Mouse (Mus musculus): ENCODE data around the gene Cys1. TPM values are rescaled to one million over a fixed set of nuclear protein-coding genes. Genes with fewer than 3 reads are reported as not detected.
A peak's percentile ranks its signal among the peaks of the same experiment; 100 is the strongest.
"Not testable (repeated sequence)": the region's sequence is repeated elsewhere in the genome, so short reads cannot be mapped to it uniquely, and the experiment has no call there.

Cys1 gene
- polyA plus RNA-seq, 2 experiments from 2014 or later = not detected

DNA sequence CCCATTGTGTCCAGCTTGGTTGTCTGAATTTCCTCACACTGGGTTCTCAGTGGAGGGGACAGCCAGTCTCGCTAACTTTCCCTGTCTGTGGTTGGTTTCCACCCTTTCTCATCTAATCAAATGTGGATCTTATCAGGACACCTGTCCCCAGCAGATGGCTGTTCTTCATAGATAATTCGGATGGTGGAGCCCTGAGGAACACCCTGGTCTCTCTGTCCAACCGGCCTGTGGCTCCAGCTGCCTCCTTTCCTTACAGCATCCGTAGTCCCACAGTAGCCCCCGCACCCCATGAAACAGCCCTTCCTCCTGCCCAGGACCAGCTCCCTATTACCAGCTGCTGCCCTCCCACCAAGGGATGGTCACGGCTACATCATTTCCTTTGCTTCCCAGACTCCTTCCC lies 35.7 kb downstream of the Cys1 start:
- ATAC-seq = no peak

DNA sequence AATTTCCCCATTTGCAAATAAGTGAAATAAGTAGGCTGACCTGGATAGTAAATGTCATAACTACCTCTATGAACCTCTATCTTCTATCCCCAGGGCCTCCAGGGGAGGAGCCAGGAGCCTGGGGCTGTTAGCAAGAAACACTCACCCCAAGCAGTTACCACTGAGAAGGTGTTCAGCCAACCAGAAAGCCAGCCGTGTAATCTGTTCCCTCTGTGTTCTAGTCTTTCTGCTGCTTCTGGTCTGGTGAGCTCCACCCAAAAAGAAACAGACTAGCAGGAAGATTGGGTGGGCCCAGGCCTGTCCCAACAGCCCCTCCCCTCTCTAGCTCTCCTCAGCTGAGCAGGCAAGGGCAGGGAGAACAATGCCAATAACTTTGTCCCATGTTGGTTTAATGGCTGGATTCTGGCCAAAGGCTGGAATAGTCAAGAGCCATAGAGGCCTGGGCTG lies 37.5 kb downstream of the Cys1 start:
- no peak for ATAC-seq

- ATAC-seq = no peak
Measured at GRCm38 (mm10) chr12:24642370-24642802, 39.2 kb downstream of the Cys1 start.

GRCm38 (mm10) chr12:24638787-24639186 lies 42.8 kb downstream of the Cys1 start:
- not testable (repeated sequence) for ATAC-seq

GRCm38 (mm10) chr12:24634648-24635047 lies 47.0 kb downstream of the Cys1 start:
- no peak for ATAC-seq

GRCm38 (mm10) chr12:24634212-24634611 lies 47.4 kb downstream of the Cys1 start:
- ATAC-seq = peak; percentile 8

- ATAC-seq = peak; percentile 76
Measured at GRCm38 (mm10) chr12:24633753-24634191, 47.8 kb downstream of the Cys1 start.

DNA sequence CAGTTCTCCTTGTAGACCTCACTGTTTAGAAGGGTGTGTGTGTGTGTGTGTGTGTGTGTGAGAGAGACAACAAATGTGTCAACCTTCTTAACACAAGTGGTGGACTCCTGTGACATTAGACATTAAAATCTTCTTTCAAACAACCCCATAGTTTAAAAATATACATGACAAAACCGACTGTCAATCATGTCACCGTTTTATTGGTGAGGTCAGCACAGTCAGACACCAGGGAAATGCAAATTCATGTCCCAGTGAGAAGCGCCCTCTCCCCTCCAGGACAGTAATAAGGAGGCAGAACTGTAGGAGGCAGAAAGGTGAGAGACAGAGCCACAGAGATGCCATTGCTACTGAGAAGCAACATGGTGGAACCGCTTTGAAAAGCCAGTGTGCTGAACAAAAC lies 49.2 kb downstream of the Cys1 start:
- no peak for ATAC-seq

- peak; percentile 56 for ATAC-seq
Measured at GRCm38 (mm10) chr12:24630220-24630619, 51.4 kb downstream of the Cys1 start.

DNA sequence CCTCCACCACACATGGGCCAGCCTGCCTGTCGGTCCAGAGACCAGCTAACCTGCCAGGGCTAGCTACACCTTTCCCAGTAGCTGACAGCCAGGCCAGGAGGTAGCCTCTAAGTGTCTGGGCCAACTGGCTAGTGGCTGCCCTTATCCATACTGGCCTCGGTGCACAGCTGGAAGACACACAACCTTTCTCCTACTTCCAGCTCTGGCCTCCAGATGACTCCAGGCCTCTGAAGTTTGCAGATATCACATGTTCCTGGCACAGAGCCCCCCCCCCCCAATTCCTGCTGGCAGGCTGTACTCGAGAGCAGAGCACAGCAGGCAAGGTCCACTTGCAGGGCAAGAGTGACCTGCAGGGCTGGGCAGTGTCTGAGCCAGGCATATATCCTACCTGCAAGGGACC lies 54.4 kb downstream of the Cys1 start:
- no peak for ATAC-seq

GRCm38 (mm10) chr12:24626401-24626800 lies 55.2 kb downstream of the Cys1 start:
- no peak for ATAC-seq

- no peak for ATAC-seq
Measured at GRCm38 (mm10) chr12:24623486-24624251, 57.9 kb downstream of the Cys1 start.

DNA sequence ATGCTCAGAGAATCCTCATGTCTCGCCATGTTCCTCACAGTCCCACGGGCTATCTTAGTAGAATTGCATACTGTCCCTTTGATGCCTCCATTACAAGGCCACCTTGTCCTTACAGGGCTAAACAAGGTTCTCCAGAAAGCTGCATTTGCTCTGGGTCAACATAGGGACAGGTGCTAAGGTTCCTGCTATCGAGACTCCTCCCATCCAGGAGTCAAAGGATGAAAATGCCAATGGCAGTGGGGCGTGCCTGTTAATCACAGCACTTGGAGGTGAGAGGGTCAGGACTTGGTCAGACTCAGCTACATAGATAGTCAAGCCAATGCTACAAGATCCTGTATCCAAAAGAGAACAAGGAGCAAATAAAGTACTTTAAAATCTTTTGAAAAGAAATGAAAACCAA lies 62.2 kb downstream of the Cys1 start:
- ATAC-seq = no peak

Other genes with a start within 250 kb of the Cys1 start
- 10 to 100 TPM; 64.3 to 69.6 TPM for gene Taf1b, start 183.5 kb downstream of the Cys1 start, polyA plus RNA-seq (2017; shearing (Covaris generic))
- 1 to 10 TPM; 2.9 to 3.1 TPM for gene Grhl1, start 109.5 kb downstream of the Cys1 start, polyA plus RNA-seq (2017; shearing (Covaris generic))
- gene Klf11, start 30.5 kb downstream of the Cys1 start, polyA plus RNA-seq (2017; shearing (Covaris generic)) = 1 to 10 TPM; 2.2 to 3.1 TPM
- gene Rrm2, start 26.4 kb upstream of the Cys1 start, polyA plus RNA-seq (2017; shearing (Covaris generic)) = 10 to 100 TPM; 49.7 to 81.3 TPM
- gene Mboat2, start 149.1 kb upstream of the Cys1 start, polyA plus RNA-seq (2017; shearing (Covaris generic)) = under 1 TPM; 0.15 to 0.34 TPM